Mouse (Mus musculus): ENCODE measurements around the gene Cstf1. TPM values are rescaled to one million over a fixed set of nuclear protein-coding genes. Genes with fewer than 3 reads are reported as not detected.

The Cstf1 gene
- polyA plus RNA-seq, 1 experiment from 2014 or later, result 36.8 TPM

- no peak overlapping the region for H3K4me3 ChIP-seq
- no peak overlapping the region for H3K27ac ChIP-seq
- no peaks in the 10 kb centered on the region for H3K27me3 ChIP-seq
- H3K4me1 ChIP-seq, result no peaks in the 10 kb centered on the region
- no peak for ATAC-seq
- no peak overlapping the region for H3K4me2 ChIP-seq
- peaks cover 78% of the 10 kb centered on the region for H3K36me3 ChIP-seq (ENCODE audit: poor library complexity, severe bottlenecking)
- H3K9ac ChIP-seq, result no peak overlapping the region
- 96% methylated on average over 17 of the region's 17 CpGs for WGBS
- H3K9me3 ChIP-seq (replicated peaks), result no peaks in the 10 kb centered on the region
Measured at GRCm38 (mm10) chr2:172380513-172380912, 10.0 kb downstream of the Cstf1 start.

GRCm38 (mm10) chr2:172381341-172381740 is 10.9 kb downstream of the Cstf1 start:
- no peaks in the 10 kb centered on the region for H3K27me3 ChIP-seq
- ATAC-seq, result no peak
- H3K36me3 ChIP-seq (ENCODE audit: poor library complexity, severe bottlenecking), result peaks cover 70% of the 10 kb centered on the region
- no peak overlapping the region for H3K4me2 ChIP-seq
- H3K9ac ChIP-seq, result no peak overlapping the region
- WGBS, result 95% methylated on average over 11 of the region's 11 CpGs
- H3K27ac ChIP-seq, result no peak overlapping the region
- H3K9me3 ChIP-seq (replicated peaks), result no peaks in the 10 kb centered on the region
- no peaks in the 10 kb centered on the region for H3K4me1 ChIP-seq
- no peak overlapping the region for H3K4me3 ChIP-seq

DNA sequence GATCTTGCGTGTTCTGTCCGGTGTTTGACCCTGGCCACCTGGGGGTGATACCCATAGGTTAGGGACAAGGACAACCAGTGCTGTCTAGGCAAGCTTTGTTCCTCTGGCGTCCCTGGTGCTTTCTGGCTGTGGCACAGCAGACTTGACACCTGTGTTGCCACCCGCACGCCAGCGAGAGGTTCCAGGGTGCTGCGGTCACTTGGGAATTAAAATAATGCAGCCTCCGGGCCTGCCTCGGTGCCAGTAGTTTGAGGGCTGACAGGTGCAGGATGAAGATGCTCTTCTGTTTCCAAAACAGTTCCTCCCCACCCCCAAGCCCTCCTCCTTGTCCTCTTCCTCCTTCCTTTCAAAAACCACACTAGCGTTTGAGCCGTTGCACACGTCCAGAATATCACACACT is 11.4 kb downstream of the Cstf1 start:
- no peak overlapping the region for H3K4me3 ChIP-seq
- peaks cover 65% of the 10 kb centered on the region for H3K36me3 ChIP-seq (ENCODE audit: poor library complexity, severe bottlenecking)
- no peaks in the 10 kb centered on the region for H3K4me1 ChIP-seq
- ATAC-seq, result no peak
- no peaks in the 10 kb centered on the region for H3K9me3 ChIP-seq (replicated peaks)
- H3K4me2 ChIP-seq, result no peak overlapping the region
- no peak overlapping the region for H3K9ac ChIP-seq
- 90% methylated on average over 12 of the region's 12 CpGs for WGBS
- H3K27me3 ChIP-seq, result no peaks in the 10 kb centered on the region
- no peak overlapping the region for H3K27ac ChIP-seq

DNA sequence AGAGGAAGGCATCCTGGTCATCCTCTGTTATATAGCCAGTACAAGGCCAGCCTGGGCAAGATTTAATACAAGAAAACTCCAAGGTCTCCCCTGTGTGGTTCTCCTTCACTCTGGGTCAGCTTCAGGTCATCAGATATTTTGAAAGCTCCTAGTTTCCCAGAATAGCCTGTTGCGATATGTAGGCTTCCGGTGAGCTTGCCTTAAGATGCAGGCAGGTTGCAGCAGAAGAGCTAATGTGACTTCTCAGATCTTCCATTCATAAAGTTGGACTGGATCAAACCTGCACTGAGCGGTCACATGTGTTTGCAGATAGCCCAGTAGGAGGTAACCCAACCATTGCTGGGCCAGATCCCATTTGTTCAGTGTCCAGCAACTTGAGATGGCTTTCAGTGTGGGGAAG is 14.2 kb downstream of the Cstf1 start:
- Histone ChIP-seq H3K36me3 (ENCODE audit: poor library complexity, severe bottlenecking) (peaks cover 37% of the 10 kb centered on the region), H3K9ac (no peak overlapping the region), H3K4me1 (no peaks in the 10 kb centered on the region), H3K4me2 (no peak overlapping the region), H3K27me3 (no peaks in the 10 kb centered on the region), H3K4me3 (no peak overlapping the region), H3K27ac (no peak overlapping the region), H3K9me3 (replicated peaks) (no peaks in the 10 kb centered on the region)
- ATAC-seq, result no peak
- WGBS, result 93% methylated on average over 3 of the region's 3 CpGs

GRCm38 (mm10) chr2:172390341-172390740 is 19.9 kb downstream of the Cstf1 start:
- no peak for ATAC-seq
- H3K9ac ChIP-seq, result no peak overlapping the region
- H3K36me3 ChIP-seq (ENCODE audit: poor library complexity, severe bottlenecking), result no peaks in the 10 kb centered on the region
- H3K4me2 ChIP-seq, result no peak overlapping the region
- 47% methylated on average over 6 of the region's 6 CpGs for WGBS
- H3K9me3 ChIP-seq (replicated peaks), result no peaks in the 10 kb centered on the region
- no peaks in the 10 kb centered on the region for H3K27me3 ChIP-seq
- H3K4me1 ChIP-seq, result no peaks in the 10 kb centered on the region
- H3K4me3 ChIP-seq, result no peak overlapping the region
- H3K27ac ChIP-seq, result no peak overlapping the region

DNA sequence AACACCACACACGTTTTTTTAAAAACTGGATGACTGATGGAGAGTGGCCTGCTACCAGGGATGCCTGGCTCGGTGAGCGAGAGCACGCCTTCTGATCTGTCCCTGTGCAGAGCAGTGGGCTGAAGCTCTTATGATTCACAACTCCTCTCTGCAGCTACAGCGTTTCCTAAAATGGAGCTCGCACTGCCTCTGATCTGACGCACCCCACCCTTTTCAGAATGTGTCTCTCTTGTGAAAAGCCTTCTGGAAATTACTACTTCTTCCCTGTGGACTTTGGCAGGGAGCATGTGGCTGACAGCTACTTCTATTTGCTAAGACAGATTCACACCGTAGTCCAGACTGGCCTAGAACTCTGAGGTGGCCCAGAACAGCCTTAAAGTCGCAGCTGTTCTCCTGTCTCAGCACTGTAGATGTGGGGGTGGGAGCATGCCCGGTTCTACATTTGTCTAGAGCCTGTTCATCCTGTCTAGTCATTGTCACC is 21.6 kb downstream of the Cstf1 start:
- Histone ChIP-seq H3K36me3 (ENCODE audit: poor library complexity, severe bottlenecking) (no peaks in the 10 kb centered on the region), H3K4me3 (no peak overlapping the region), H3K4me2 (no peak overlapping the region), H3K27me3 (no peaks in the 10 kb centered on the region), H3K9ac (no peak overlapping the region), H3K4me1 (no peaks in the 10 kb centered on the region), H3K27ac (no peak overlapping the region), H3K9me3 (replicated peaks) (no peaks in the 10 kb centered on the region)
- WGBS, result 78% methylated on average over 10 of the region's 10 CpGs
- no peak for ATAC-seq

DNA sequence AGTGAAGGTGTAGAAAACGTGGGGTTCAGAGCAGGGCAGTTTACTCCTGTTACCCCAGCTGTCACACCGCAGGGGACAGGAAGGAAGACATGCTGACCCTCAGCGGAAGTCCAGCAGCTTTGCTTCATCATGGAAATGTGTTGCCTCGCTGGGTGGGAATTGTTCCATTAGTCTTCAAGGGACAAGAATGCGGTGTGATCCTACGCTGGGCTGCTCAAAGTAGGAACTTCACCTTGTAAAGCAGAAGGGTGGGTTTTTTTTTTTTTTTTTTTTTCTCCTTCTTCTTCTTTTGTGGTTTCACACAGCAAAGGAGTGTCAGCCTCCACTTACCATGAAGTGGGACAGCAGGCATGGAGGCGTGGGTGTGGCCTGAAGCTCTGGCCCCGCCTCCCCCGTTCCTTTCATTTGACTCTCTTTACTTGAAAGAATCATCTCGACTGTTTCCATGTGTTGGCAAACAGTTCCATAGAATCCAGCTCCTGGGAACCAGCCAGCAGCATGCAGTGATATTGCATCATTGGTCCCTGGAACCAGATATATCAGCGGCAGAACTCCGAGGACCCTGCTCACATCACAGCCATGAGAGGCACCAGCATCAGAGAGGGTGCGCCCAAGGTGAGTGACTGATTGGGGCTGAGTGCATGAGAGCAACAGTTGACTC is 23.0 kb downstream of the Cstf1 start, which contains the start of gene Cass4:
Cass4 (plus strand) TSS at position 404 of the 661 bp plus-strand sequence.
- no peak within 1 kb of the TSS for H3K27ac ChIP-seq
- H3K9ac ChIP-seq, result no peak within 1 kb of the TSS
- H3K4me3 ChIP-seq, result no peak within 1 kb of the TSS
- no peak within 1 kb of the TSS for H3K4me2 ChIP-seq
- no peak for ATAC-seq
- no peaks in the 10 kb centered on the region for H3K9me3 ChIP-seq (replicated peaks)
- H3K4me1 ChIP-seq, result no peaks in the 10 kb centered on the region
- H3K27me3 ChIP-seq, result no peaks in the 10 kb centered on the region
- WGBS, result 47% methylated on average over 13 of the region's 13 CpGs
- no peaks in the 10 kb centered on the region for H3K36me3 ChIP-seq (ENCODE audit: poor library complexity, severe bottlenecking)

- WGBS, result 72% methylated on average over 2 of the region's 2 CpGs
- H3K9me3 ChIP-seq (replicated peaks), result no peaks in the 10 kb centered on the region
- H3K27me3 ChIP-seq, result no peaks in the 10 kb centered on the region
- H3K4me2 ChIP-seq, result no peak overlapping the region
- H3K4me1 ChIP-seq, result no peaks in the 10 kb centered on the region
- ATAC-seq, result no peak
- H3K27ac ChIP-seq, result no peak overlapping the region
- no peaks in the 10 kb centered on the region for H3K36me3 ChIP-seq (ENCODE audit: poor library complexity, severe bottlenecking)
- H3K4me3 ChIP-seq, result no peak overlapping the region
- H3K9ac ChIP-seq, result no peak overlapping the region
Measured at GRCm38 (mm10) chr2:172394052-172394392, 23.5 kb downstream of the Cstf1 start.

- Histone ChIP-seq H3K36me3 (ENCODE audit: poor library complexity, severe bottlenecking) (no peaks in the 10 kb centered on the region), H3K27me3 (no peaks in the 10 kb centered on the region), H3K9me3 (replicated peaks) (no peaks in the 10 kb centered on the region), H3K4me3 (no peak overlapping the region), H3K9ac (no peak overlapping the region), H3K27ac (no peak overlapping the region), H3K4me2 (no peak overlapping the region), H3K4me1 (peaks cover 1% of the 10 kb centered on the region; the same call in 1 of the 2 replicates)
- 73% methylated on average over 4 of the region's 4 CpGs for WGBS
- ATAC-seq, result no peak
Measured at GRCm38 (mm10) chr2:172394671-172395070, 24.2 kb downstream of the Cstf1 start.

GRCm38 (mm10) chr2:172395961-172396360 is 25.5 kb downstream of the Cstf1 start:
- WGBS, result 43% methylated on average over 9 of the region's 9 CpGs
- Histone ChIP-seq H3K27me3 (no peaks in the 10 kb centered on the region), H3K36me3 (ENCODE audit: poor library complexity, severe bottlenecking) (no peaks in the 10 kb centered on the region), H3K27ac (no peak overlapping the region), H3K4me3 (no peak overlapping the region), H3K9ac (no peak overlapping the region), H3K9me3 (replicated peaks) (no peaks in the 10 kb centered on the region), H3K4me1 (peaks cover 7% of the 10 kb centered on the region; the same call in 1 of the 2 replicates), H3K4me2 (no peak overlapping the region)
- ATAC-seq, result no peak

DNA sequence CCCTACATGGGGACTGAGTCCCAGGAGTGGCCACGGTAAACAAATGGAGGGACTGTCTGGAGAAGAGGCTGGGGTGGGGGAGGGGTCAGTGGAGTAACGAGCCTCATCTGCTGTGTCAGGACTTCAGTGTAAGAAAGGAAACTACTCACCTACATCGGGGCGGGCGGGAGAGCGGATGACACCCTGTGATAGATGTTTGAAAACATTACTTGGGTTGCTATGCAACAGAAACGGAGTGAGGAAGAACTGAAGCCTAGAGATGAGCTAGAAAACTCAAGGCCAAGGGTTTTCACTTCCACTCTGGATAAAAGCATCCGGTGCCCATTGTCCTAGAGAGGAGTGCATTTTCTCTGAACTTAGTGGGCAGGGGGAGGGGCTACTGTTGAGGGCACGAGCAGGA is 29.4 kb downstream of the Cstf1 start:
- no peak for ATAC-seq
- H3K27me3 ChIP-seq, result no peaks in the 10 kb centered on the region
- WGBS, result 35% methylated on average over 9 of the region's 9 CpGs
- no peak overlapping the region for H3K9ac ChIP-seq
- H3K27ac ChIP-seq, result no peak overlapping the region
- H3K9me3 ChIP-seq (replicated peaks), result no peaks in the 10 kb centered on the region
- no peak overlapping the region for H3K4me2 ChIP-seq
- H3K4me3 ChIP-seq, result no peak overlapping the region
- no peaks in the 10 kb centered on the region for H3K36me3 ChIP-seq (ENCODE audit: poor library complexity, severe bottlenecking)
- peaks cover 7% of the 10 kb centered on the region; the same call in 1 of the 2 replicates for H3K4me1 ChIP-seq

DNA sequence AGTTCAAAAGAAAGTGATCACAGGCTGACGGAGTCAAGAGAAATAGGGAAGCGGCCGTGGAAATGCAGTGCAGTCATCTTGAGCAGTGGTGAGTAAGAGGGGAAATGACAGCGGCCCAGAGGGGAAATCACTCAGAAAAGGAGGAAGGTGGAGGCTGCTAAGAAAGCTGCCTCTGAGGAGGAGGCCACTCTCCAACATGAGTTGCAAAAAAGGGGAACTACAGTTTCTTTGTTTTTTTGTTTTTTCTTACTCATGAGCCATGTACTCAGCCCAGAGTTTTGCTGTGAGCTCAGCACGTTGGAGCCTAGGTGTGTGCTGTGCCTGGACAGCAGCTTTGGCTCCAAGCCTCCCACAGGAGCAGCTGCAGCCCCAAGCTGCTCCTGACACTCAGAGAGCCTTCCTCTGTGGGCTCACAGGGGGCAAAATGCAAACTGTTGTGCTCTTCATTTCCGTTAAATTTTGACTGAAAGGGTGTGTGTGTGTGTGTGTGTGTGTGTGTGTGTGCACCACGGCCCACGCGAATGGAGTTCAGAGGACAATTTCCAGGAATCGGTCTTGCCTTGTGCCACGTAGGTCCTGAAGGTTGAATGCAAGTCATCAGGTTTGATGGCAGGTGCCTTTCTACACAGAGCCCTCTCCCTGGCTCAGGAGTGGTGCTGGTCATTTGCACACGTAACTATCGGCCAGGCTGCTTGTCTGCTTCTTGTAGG is 30.8 kb downstream of the Cstf1 start:
- H3K27ac ChIP-seq, result no peak overlapping the region
- H3K4me2 ChIP-seq, result no peak overlapping the region
- H3K4me1 ChIP-seq, result peaks cover 7% of the 10 kb centered on the region; the same call in 1 of the 2 replicates
- no peaks in the 10 kb centered on the region for H3K36me3 ChIP-seq (ENCODE audit: poor library complexity, severe bottlenecking)
- no peak overlapping the region for H3K9ac ChIP-seq
- H3K4me3 ChIP-seq, result no peak overlapping the region
- H3K27me3 ChIP-seq, result no peaks in the 10 kb centered on the region
- ATAC-seq, result no peak
- no peaks in the 10 kb centered on the region for H3K9me3 ChIP-seq (replicated peaks)
- 79% methylated on average over 13 of the region's 13 CpGs for WGBS

Measured in forebrain, embryonic 13.5 days (tissue).